Mouse (Mus musculus) forebrain, embryonic 15.5 days (tissue): ENCODE data around the gene Rps6kb1. TPM values are rescaled to one million over a fixed set of nuclear protein-coding genes. Genes with fewer than 3 reads are reported as not detected.
"Not testable (repeated sequence)": the region's sequence is repeated elsewhere in the genome, so short reads cannot be mapped to it uniquely, and the experiment has no call there.

Experiments
- ATAC-seq: fragments of 200-750 bp; cut with Nextera tagmentation; replicated peaks from 2 replicates; pipeline ENCODE4 v1.8.0; 2017; ENCODE audit warnings: mild to moderate bottlenecking, moderate TSS enrichment, moderate library complexity
- H3K27ac ChIP-seq: fragments of 300-500 bp; sonication (generic); replicated peaks from 2 replicates; pipeline ENCODE4 v1.5.1; 2015; ENCODE audit warnings: mild to moderate bottlenecking, inconsistent platforms
- H3K27me3 ChIP-seq: fragments of 300-500 bp; sonication (generic); 2 replicates; pipeline ENCODE4 v1.6.1; 2015; ENCODE audit warnings: inconsistent platforms
- H3K36me3 ChIP-seq: fragments of 300-500 bp; sonication (generic); 2 replicates; pipeline ENCODE4 v1.6.1; 2015; ENCODE audit warnings: mild to moderate bottlenecking, inconsistent platforms
- H3K4me1 ChIP-seq: fragments of 300-500 bp; sonication (generic); 2 replicates; pipeline ENCODE4 v1.6.1; 2015; ENCODE audit warnings: inconsistent platforms
- H3K4me2 ChIP-seq: fragments of 300-500 bp; sonication (generic); replicated peaks from 2 replicates; pipeline ENCODE4 v1.6.1; 2015; ENCODE audit warnings: mild to moderate bottlenecking, inconsistent platforms
- H3K4me3 ChIP-seq: fragments of 300-500 bp; sonication (generic); 2 replicates; pipeline ENCODE4 v1.5.1; 2015; ENCODE audit warnings: mild to moderate bottlenecking, inconsistent platforms
- H3K9ac ChIP-seq: fragments of 300-500 bp; sonication (generic); replicated peaks from 2 replicates; pipeline ENCODE4 v1.6.1; 2015; ENCODE audit warnings: mild to moderate bottlenecking, inconsistent platforms
- H3K9me3 ChIP-seq: fragments of 300-500 bp; sonication (generic); 2 replicates; pipeline ENCODE4 v1.6.1; 2016; ENCODE audit warnings: inconsistent platforms
- WGBS: fragments of 180-500 bp; shearing (Covaris S2); methylation state at CpG from one replicate; pipeline ENCODE4 v1.1.7; 2015; ENCODE audit warnings: mixed read lengths; 5-methylcytosine and 5-hydroxymethylcytosine counted together
- polyA plus RNA-seq: library from polyadenylated mRNA; unstranded; fragments of >200 nt; fragmentation: Nextera tagmentation; extraction: Ambion mirVana; gene quantifications from 2 replicates; pipeline ENCODE4 v1.2.1, GENCODE M21; 2015

Rps6kb1 gene
- polyA plus RNA-seq, 1 experiment from 2014 or later = 63.1 TPM

DNA sequence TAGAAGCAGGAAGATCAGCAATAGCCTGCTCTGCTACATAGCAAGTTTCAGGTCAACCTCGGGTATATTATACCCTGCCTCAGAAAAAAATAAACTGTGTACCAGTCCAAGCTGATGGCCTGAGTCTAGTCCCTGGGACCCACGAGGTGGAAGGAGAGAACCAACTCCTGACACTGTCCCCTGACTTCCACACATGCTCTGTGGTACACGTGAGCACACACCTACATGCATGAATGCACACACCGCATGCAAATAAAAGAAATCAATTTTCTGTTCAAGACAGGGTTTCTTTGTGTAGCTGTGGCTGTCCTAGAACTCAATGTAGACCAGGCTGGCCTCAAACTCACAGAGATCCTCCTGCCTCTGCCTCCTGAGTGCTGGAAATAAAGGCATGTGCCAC, 13.7 kb upstream of the Rps6kb1 start:
- Histone ChIP-seq H3K9me3 (no peaks in the 10 kb centered on the region), H3K27me3 (no peaks in the 10 kb centered on the region), H3K4me3 (no peak overlapping the region), H3K4me1 (no peaks in the 10 kb centered on the region), H3K36me3 (peaks cover 2% of the 10 kb centered on the region; the same call in 1 of the 2 replicates), H3K9ac (no peak overlapping the region), H3K4me2 (no peak overlapping the region), H3K27ac (no peak overlapping the region)
- no peak for ATAC-seq
- WGBS = 85% methylated on average over 4 of the region's 4 CpGs

DNA sequence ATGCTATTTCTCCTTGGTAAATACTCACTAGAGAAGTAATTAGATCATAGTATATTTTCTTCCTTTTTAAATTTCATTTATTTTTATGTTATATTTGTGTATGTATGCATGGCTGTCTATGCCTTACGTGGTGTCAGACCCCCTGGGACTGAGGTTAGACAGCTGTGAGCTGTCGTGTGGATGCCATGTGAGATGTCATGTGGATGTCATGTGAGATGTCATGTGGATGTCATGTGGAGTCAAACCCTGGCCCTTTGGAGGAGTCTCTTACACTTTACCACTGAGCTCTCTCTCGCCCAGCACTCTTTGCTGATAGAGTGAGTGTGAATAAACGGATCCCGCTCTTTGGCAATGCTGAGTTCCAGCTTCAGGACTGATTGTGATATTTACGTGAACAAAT, 8.9 kb upstream of the Rps6kb1 start:
- Histone ChIP-seq H3K4me3 (no peak overlapping the region), H3K27ac (no peak overlapping the region), H3K4me1 (no peaks in the 10 kb centered on the region), H3K27me3 (no peaks in the 10 kb centered on the region), H3K9ac (no peak overlapping the region), H3K4me2 (no peak overlapping the region), H3K36me3 (peaks cover 17% of the 10 kb centered on the region), H3K9me3 (no peaks in the 10 kb centered on the region)
- WGBS = 93% methylated on average over 6 of the region's 6 CpGs
- no peak for ATAC-seq

DNA sequence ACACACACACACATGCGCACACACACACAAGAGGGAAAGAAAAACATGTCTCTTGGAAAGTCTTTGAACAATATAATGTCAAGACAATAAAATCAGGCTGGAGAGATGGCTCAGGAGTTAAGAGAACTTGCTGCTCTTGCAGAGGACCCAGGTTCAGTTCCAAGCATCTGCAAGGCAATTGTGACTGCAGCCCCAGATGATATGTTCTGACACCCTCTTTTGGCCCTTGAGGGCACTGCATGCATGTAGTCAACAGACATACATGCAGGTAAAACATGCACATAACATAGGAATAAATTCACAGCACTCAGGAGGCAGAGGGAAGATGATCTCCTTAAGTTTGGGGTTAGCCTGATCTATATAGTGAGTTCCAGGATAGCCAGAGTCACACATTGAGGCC, 2.8 kb upstream of the Rps6kb1 start:
- Histone ChIP-seq H3K36me3 (peaks cover 15% of the 10 kb centered on the region; the same call in 1 of the 2 replicates), H3K27me3 (no peaks in the 10 kb centered on the region), H3K4me3 (no peak overlapping the region), H3K27ac (no peak overlapping the region), H3K9ac (no peak overlapping the region), H3K9me3 (no peaks in the 10 kb centered on the region), H3K4me1 (peaks cover 24% of the 10 kb centered on the region), H3K4me2 (no peak overlapping the region)
- ATAC-seq = no peak
- 100% methylated on average over 1 of the region's 1 CpGs for WGBS

DNA sequence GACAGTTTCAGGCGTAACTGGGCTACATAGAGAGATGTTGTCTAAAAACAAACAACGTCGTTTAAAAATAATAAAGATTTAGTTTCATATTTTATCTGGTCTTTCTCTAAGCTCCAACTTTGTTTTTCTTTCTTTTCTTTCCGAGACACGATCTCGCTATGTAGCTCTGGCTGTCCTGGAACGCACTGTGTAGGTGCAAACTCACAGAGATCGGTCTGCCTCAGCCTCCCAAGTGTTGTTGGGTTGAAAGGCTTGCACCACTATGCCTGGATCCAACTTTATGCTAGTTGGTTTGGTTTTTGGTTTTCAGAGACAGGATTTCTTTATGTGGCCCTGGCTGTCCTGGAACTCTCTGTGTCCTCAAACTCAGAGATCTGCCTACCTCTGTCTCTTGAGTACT, 951 bp upstream of the Rps6kb1 start:
- Histone ChIP-seq H3K4me3 (peak overlapping the region; percentile 87), H3K36me3 (peaks cover 13% of the 10 kb centered on the region; the same call in 1 of the 2 replicates), H3K27ac (no peak overlapping the region), H3K9me3 (no peaks in the 10 kb centered on the region), H3K27me3 (no peaks in the 10 kb centered on the region), H3K4me2 (peak overlapping the region; percentile 80), H3K9ac (peak overlapping the region; percentile 92; the same call in 1 of the 2 replicates), H3K4me1 (peaks cover 24% of the 10 kb centered on the region)
- no peak for ATAC-seq
- WGBS = 79% methylated on average over 8 of the region's 8 CpGs

DNA sequence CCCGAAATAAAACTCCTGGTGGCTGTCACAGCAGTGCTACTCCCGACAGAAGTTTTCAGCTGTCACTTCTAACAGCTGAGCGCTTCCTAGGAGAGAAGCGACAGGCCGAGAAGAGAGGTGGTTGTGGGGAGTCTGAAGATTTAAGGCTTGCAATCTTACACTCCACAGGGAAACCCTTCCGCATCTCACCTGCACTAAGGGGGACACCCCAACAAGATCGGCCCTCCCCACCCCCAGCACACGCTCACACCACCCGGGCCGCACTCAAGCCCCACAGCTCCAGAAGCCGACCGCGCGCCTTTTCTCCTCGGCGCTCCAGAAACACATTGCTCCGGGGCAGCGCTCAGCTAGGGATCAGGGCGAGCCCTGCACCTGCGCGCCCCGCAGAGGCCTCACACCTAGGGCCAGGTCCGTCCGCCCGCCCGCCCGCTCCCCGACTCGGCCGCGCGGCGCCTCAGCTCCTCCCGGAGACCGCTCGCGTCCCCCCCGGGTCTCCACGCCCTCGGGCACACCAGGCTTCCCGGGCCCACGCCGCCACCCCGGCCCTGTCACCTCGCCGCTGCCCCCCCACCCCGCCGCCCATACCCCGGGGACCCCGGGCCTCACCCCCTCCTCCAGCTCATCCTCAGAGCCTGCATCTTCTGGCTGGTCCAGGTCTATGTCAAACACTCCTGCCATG, 506 bp downstream of the Rps6kb1 start:
- no peaks in the 10 kb centered on the region for H3K27me3 ChIP-seq

DNA sequence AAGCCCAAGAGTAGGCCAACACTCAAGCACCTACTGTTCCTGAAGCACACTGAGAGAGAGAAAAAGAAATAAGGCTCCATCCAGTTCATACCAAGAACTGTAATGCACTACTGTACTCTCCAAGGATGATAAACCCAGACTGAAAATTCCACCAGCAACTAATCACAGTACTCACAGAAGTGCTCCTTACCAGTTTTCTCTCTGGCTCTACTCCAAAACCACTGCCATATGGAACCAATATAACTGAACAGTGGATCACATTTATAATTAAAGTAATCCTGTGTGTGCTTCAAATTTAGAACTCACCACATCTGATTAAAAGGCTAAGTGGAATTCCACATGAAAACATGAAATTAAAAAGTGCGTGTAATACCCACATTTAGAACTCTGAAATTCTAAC, 1.8 kb downstream of the Rps6kb1 start:
- 91% methylated on average over 1 of the region's 1 CpGs for WGBS
- H3K4me3 ChIP-seq = no peak overlapping the region
- peaks cover 24% of the 10 kb centered on the region for H3K4me1 ChIP-seq
- no peak overlapping the region; the same call in 1 of the 2 replicates for H3K9ac ChIP-seq
- H3K27me3 ChIP-seq = no peaks in the 10 kb centered on the region
- no peak overlapping the region for H3K27ac ChIP-seq
- H3K9me3 ChIP-seq = no peaks in the 10 kb centered on the region
- no peak for ATAC-seq
- H3K36me3 ChIP-seq = 0 out of 2 replicates have a peak, but pooled peaks cover under 1% of the 10 kb centered on the region
- H3K4me2 ChIP-seq = 0 out of 2 replicates have a peak overlapping the region, but pooled peaks have one; percentile 80

More for the DNA sequence above, 506 bp downstream of the Rps6kb1 start:
- ATAC-seq = peak; percentile 32
- Histone ChIP-seq H3K4me3 (peak overlapping the region; percentile 87), H3K4me2 (peak overlapping the region; percentile 80), H3K36me3 (0 out of 2 replicates have a peak, but pooled peaks cover under 1% of the 10 kb centered on the region), H3K9ac (peak overlapping the region; percentile 92), H3K27ac (peak overlapping the region; percentile 83), H3K4me1 (peaks cover 24% of the 10 kb centered on the region), H3K9me3 (no peaks in the 10 kb centered on the region)
- WGBS = under 1% methylated on average over 50 of the region's 50 CpGs

DNA sequence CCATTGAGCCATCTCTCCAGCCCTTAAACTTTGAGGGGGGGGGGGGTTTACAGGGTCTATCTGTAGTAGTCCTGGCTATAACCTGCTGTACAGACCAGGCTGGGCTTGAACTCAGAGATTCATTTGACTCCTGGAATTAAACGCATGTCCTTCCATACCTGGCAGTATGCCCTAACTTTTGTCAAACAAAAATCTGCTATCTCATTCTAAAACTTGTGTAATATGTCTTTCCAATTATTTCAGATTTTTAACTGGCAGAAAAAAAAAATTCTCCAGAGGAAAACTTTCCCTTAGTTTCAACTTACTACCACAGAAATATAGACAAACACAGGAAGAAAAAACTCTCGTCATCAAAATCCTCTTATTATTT, 4.1 kb downstream of the Rps6kb1 start:
- ATAC-seq = no peak
- no peaks in the 10 kb centered on the region for H3K27me3 ChIP-seq

DNA sequence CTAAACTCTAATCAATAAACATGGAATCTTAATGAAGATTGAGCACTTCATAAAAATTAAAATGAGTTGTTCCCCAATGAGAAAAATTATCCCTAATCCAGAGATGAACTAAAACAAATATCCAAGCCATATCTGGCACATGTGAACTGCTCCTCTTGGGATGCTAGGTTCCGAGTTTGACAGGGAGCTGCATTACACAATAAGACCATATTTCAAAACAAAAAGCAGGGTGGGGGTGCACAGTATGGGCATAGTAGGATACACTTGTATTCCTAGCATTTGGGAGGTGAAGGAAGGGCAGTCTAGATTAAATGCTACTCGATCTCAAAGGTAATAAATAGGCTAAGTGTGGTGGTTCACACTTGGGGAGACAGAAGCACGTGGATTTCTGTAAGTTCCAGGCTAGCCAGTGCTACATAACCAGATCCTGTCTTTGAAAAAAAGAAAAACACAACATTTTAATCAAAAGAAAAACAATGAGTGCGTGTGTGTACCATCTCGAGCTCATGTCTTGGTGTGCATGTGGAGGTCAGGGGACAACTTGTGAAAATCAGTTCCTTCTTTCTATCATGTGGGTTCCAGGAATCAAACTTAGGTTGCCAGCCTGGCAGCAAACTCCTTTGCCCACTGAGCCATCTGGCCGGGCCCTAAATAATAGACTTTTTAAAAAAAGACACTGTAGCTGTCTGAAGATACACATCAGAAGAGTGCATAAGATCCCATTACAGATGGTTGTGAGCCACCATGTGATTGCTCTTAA, 4.7 kb downstream of the Rps6kb1 start:
- no peaks in the 10 kb centered on the region for H3K9me3 ChIP-seq
- H3K36me3 ChIP-seq = 0 out of 2 replicates have a peak, but pooled peaks cover 3% of the 10 kb centered on the region
- H3K4me3 ChIP-seq = no peak overlapping the region
- no peak for ATAC-seq
- no peak overlapping the region for H3K4me2 ChIP-seq
- H3K27ac ChIP-seq = no peak overlapping the region
- peaks cover 16% of the 10 kb centered on the region for H3K4me1 ChIP-seq
- H3K27me3 ChIP-seq = no peaks in the 10 kb centered on the region
- WGBS = 95% methylated on average over 6 of the region's 6 CpGs
- no peak overlapping the region for H3K9ac ChIP-seq

More for the DNA sequence above, 4.1 kb downstream of the Rps6kb1 start:
- Histone ChIP-seq H3K4me2 (no peak overlapping the region), H3K36me3 (0 out of 2 replicates have a peak, but pooled peaks cover 3% of the 10 kb centered on the region), H3K9ac (no peak overlapping the region), H3K4me3 (no peak overlapping the region), H3K9me3 (no peaks in the 10 kb centered on the region), H3K27ac (no peak overlapping the region), H3K4me1 (peaks cover 21% of the 10 kb centered on the region)
- WGBS = 92% methylated on average over 2 of the region's 2 CpGs

DNA sequence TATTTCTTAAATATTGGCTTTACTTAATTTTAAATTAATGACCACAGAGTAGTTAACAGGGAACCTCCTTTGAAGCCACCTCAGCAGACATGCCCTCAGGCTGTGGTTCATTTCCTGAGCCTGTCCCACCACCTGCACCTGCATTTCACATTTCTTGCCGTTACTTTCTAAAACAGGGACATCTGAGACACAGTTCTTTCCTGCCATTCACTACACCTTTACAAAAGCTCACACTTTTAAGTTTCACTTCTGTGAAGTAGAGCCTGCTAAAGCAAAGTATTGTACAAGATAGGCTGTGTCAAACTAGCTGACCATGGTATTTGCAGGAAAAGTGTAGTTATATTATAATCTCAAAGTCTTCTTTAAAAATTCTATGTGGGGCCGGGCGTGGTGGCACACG, 5.8 kb downstream of the Rps6kb1 start:
- Histone ChIP-seq H3K4me2 (no peak overlapping the region), H3K9me3 (no peaks in the 10 kb centered on the region), H3K9ac (no peak overlapping the region), H3K4me3 (no peak overlapping the region), H3K4me1 (peaks cover 14% of the 10 kb centered on the region), H3K36me3 (peaks cover 5% of the 10 kb centered on the region; the same call in 1 of the 2 replicates), H3K27ac (no peak overlapping the region), H3K27me3 (no peaks in the 10 kb centered on the region)
- no peak for ATAC-seq
- WGBS = 93% methylated on average over 4 of the region's 4 CpGs

DNA sequence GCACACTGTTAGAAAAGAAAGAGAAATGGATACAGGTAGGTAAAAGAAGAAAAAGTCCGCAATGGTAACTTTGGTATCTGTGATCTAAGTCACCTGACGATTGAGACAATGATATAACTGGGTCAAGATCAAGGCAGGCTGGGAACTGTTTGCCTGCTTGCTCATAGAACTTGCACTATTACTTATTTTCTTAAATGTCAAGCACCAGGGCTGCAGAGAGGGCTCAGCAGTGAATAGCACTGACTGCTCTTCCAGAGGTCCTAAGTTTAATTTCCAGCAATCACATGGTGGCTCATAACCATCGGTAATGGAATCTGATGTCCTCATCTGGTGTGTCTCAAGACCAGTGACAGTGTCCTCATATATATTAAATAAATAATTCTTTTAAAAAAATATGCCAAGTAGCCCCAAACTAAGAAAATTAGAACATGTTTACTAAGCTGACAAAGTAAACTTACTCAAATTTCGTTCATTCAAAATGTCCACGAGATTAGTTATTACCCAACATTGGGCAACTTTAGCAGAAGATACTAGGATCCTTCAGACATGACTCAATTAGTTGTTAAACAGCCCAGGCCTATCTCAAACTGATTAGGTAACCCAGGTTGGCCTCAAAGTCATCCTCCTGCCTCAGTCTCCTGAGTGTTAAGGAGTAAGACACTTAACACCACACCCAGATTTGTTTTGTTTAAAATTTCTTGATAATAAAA, 10.2 kb downstream of the Rps6kb1 start:
- H3K9ac ChIP-seq = no peak overlapping the region
- no peak overlapping the region for H3K27ac ChIP-seq
- H3K4me2 ChIP-seq = no peak overlapping the region
- H3K27me3 ChIP-seq = no peaks in the 10 kb centered on the region
- H3K9me3 ChIP-seq = no peaks in the 10 kb centered on the region
- no peak overlapping the region for H3K4me3 ChIP-seq
- no peak for ATAC-seq
- H3K36me3 ChIP-seq = peaks cover 29% of the 10 kb centered on the region
- no peaks in the 10 kb centered on the region for H3K4me1 ChIP-seq
- 96% methylated on average over 5 of the region's 5 CpGs for WGBS

DNA sequence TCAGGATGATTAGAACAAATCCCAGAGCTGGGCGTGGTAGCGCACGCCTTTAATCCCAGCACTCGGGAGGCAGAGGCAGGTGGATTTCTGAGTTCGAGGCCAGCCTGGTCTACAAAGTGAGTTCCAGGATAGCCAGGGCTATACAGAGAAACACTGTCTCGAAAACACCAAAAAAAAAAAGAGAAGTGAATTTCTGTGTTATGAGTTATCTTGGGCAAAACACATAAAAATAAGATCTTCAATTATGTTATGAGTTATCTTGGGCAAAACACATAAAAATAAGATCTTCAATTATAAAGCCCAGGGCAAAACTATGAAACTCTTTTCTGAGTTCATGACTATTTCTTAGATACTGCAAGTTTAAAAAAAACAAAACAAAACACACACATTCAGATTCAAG, 11.3 kb downstream of the Rps6kb1 start:
- not testable (repeated sequence) for H3K4me2 ChIP-seq, H3K4me3 ChIP-seq, H3K27me3 ChIP-seq, H3K4me1 ChIP-seq, ATAC-seq, H3K9me3 ChIP-seq, H3K27ac ChIP-seq, H3K9ac ChIP-seq
- peaks cover 34% of the 10 kb centered on the region for H3K36me3 ChIP-seq
- WGBS = 94% methylated on average over 6 of the region's 6 CpGs

DNA sequence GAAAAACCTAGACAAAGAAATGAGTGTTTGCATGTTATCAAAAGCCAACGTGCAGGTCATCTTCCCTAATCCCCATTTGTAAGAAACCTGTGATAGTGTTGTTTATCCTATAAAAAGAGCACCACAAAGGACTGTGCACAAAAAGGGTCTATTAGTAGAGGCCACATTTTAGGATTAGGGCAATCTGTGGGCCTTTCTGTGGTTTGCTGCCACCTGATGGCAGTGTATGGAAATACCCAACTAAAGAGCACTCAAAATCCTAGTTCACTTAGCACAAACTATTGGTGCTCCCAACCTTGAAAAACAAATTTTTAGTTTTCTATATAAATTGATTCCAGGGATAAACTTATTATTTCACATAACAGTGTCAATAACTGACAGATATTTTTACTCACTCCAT, 11.8 kb downstream of the Rps6kb1 start:
- peaks cover 38% of the 10 kb centered on the region for H3K36me3 ChIP-seq
- no peak overlapping the region for H3K9ac ChIP-seq
- 33% methylated on average over 1 of the region's 1 CpGs for WGBS
- no peak for ATAC-seq
- no peaks in the 10 kb centered on the region for H3K4me1 ChIP-seq
- H3K9me3 ChIP-seq = no peaks in the 10 kb centered on the region
- no peak overlapping the region for H3K27ac ChIP-seq
- H3K4me3 ChIP-seq = no peak overlapping the region
- no peak overlapping the region for H3K4me2 ChIP-seq
- no peaks in the 10 kb centered on the region for H3K27me3 ChIP-seq
